Mouse (Mus musculus) ES-E14 (cell line): ENCODE results near the gene Krt23. TPM values are rescaled to one million over a fixed set of nuclear protein-coding genes. Genes with fewer than 3 reads are reported as not detected.

Source experiments
- DNase-seq: peaks from one replicate; pipeline ENCODE4 v3.0.0-alpha.2; 2013; ENCODE audit warnings: low read depth, low spot score
- H3K27ac ChIP-seq: 2 replicates; pipeline ENCODE4 v1.5.1; 2012; ENCODE audit warnings: low read depth, mild to moderate bottlenecking, low read length, moderate library complexity, mixed read lengths; ENCODE audit not compliant: poor library complexity, insufficient read depth, severe bottlenecking
- H3K36me3 ChIP-seq: 2 replicates; pipeline ENCODE4 v1.6.1; 2012; ENCODE audit warnings: mild to moderate bottlenecking, low read length, moderate library complexity, mixed read lengths; ENCODE audit not compliant: control insufficient read depth, poor library complexity, insufficient read depth, severe bottlenecking
- H3K4me1 ChIP-seq, 2 experiments: fragments of 150-350 bp in 1 of 2; sonication (generic) in 1 of 2; 2 replicates each; pipeline ENCODE4 v1.6.1; 2012; ENCODE audit warnings: low read length in 2 of 2, mild to moderate bottlenecking in 1 of 2, mixed read lengths in 1 of 2; ENCODE audit not compliant: control insufficient read depth in 2 of 2, insufficient read depth in 2 of 2, poor library complexity in 1 of 2
- H3K4me3 ChIP-seq, 2 experiments: fragments of 150-350 bp in 1 of 2; sonication (generic) in 1 of 2; 2 replicates each; pipeline ENCODE4 v1.5.1; 2012; ENCODE audit warnings: low read length in 2 of 2, low read depth in 1 of 2, mild to moderate bottlenecking in 1 of 2, mixed read lengths in 1 of 2; ENCODE audit not compliant: insufficient read depth in 1 of 2, poor library complexity in 1 of 2, severe bottlenecking in 1 of 2
- H3K9ac ChIP-seq: 2 replicates; pipeline ENCODE4 v1.6.1; 2012; ENCODE audit warnings: low read depth, mild to moderate bottlenecking, low read length, mixed read lengths; ENCODE audit not compliant: poor library complexity, insufficient read depth, severe bottlenecking
- H3K9me3 ChIP-seq: fragments of 150-350 bp; sonication (generic); 2 replicates; pipeline ENCODE4 v1.6.1; 2012; ENCODE audit warnings: low read depth, mild to moderate bottlenecking, low read length; ENCODE audit not compliant: control insufficient read depth, insufficient read depth
- CHD2 ChIP-seq: IDR thresholded peaks from 2 replicates; pipeline ENCODE4 v1.6.1; 2014; ENCODE audit warnings: mild to moderate bottlenecking, low read depth, low read length, inconsistent platforms
- HCFC1 ChIP-seq: IDR thresholded peaks from 2 replicates; pipeline ENCODE4 v1.6.1; 2012; ENCODE audit warnings: low read length, inconsistent platforms, borderline replicate concordance; ENCODE audit not compliant: insufficient read depth
- MAFK ChIP-seq: IDR thresholded peaks from 2 replicates; pipeline ENCODE4 v1.6.1; 2014; ENCODE audit warnings: mild to moderate bottlenecking, low read depth, low read length, inconsistent platforms; ENCODE audit not compliant: insufficient read depth
- ZC3H11A ChIP-seq: IDR thresholded peaks from 2 replicates; pipeline ENCODE4 v1.6.1; 2012; ENCODE audit warnings: low read depth, mild to moderate bottlenecking, inconsistent platforms, low read length, borderline replicate concordance
- ZNF384 ChIP-seq: IDR thresholded peaks from 2 replicates; pipeline ENCODE4 v1.6.1; 2012; ENCODE audit warnings: low read depth, low read length, inconsistent platforms
- in situ Hi-C, 2 experiments: fragments of 600-800 bp; cut with MboI; formaldehyde crosslinking; loops; one replicate each; pipeline ENCODE4 v1.15.1; 2025; ENCODE audit warnings: low sequenced_read_pairs in 2 of 2, inconsistent platforms in 1 of 2; ENCODE audit not compliant: unreplicated experiment in 2 of 2
- total RNA-seq: library from RNA; depleted of rRNA; stranded (reverse); fragments of 300-350 nt; gene quantifications from 2 replicates; pipeline ENCODE4 v1.2.3, GENCODE M21; 2012

Gene Krt23
- total RNA-seq, 1 experiment, result 0.18 TPM

- DNase-seq, result no peak
- in situ Hi-C loops, result no loop called here
- H3K36me3 ChIP-seq, result no peaks in the 10 kb centered on the region
- no peak for TF ChIP-seq ZNF384
- TF ChIP-seq MAFK, result no peak
- no peak for TF ChIP-seq CHD2
- TF ChIP-seq ZC3H11A, result no peak
- TF ChIP-seq HCFC1, result no peak
- no peak overlapping the region for H3K27ac ChIP-seq
- no peaks in the 10 kb centered on the region for H3K4me1 ChIP-seq
- H3K4me3 ChIP-seq, result no peak overlapping the region
- H3K9ac ChIP-seq, result no peak overlapping the region
- no peaks in the 10 kb centered on the region for H3K9me3 ChIP-seq
These were observed 21.0 kb downstream of the Krt23 start for GRCm38 (mm10) chr11:99471946-99472345.

GRCm38 (mm10) chr11:99469228-99469627, 23.7 kb downstream of the Krt23 start:
- in situ Hi-C loops, result loop anchor here (5.0 to 10.0 kb wide), 2 partner anchors 826 to 828 kb away; no protein-coding TSS in a partner anchor
- Histone ChIP-seq H3K36me3 (no peaks in the 10 kb centered on the region), H3K9ac (no peak overlapping the region), H3K9me3 (no peaks in the 10 kb centered on the region), H3K27ac (no peak overlapping the region), H3K4me3 (no peak overlapping the region), H3K4me1 (no peaks in the 10 kb centered on the region)
- no peak for DNase-seq
- TF ChIP-seq CHD2, result no peak
- no peak for TF ChIP-seq MAFK
- no peak for TF ChIP-seq ZC3H11A
- TF ChIP-seq HCFC1, result no peak
- TF ChIP-seq ZNF384, result no peak

DNA sequence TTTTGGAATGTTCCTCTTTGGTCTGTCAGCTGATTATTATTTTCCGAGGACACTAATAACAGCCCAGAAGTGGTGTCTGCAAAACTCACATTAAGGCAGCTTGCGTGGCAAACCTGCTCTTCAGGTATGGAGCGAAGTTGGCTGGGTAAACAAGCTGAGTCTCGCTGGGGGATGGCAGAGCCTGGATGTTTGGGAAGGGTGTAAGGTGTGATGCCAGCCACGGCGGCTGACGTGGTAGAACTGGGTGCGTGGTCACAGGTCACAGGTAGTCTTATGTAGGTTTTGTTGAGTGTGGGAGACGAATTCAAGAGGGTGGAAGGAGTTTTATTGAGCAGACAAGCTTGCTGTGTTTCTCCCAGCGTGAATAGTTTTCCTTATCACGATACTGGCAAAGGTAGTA, 24.4 kb downstream of the Krt23 start:
- no peak for DNase-seq
- H3K27ac ChIP-seq, result no peak overlapping the region

DNA sequence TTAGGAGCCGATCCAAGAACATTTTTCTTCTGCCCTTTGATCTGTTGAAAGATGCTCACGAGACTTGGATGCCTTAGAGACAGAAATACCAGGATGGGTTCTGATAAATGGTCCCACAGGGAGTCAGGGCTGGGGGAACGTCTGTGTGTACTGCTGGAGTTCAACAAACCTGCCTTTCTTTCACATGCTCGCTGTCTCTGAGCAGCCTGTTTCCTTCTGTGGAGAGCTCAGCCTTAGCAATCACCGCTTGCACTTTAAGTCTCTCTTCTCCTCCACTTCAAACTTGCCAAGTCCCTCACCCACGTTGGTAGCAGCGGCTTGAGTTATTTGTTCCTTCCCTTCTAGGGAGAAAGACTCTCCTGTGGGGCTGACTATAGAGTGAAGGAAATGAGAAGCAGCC, 26.6 kb downstream of the Krt23 start:
- TF ChIP-seq HCFC1 (no peak), MAFK (no peak), ZC3H11A (no peak)
- Histone ChIP-seq H3K27ac (no peak overlapping the region), H3K36me3 (no peaks in the 10 kb centered on the region), H3K4me3 (no peak overlapping the region), H3K9me3 (no peaks in the 10 kb centered on the region), H3K4me1 (no peaks in the 10 kb centered on the region), H3K9ac (no peak overlapping the region)
- DNase-seq, result no peak
- in situ Hi-C loops, result loop anchor here (5.0 to 10.0 kb wide), 2 partner anchors 828 to 831 kb away; no protein-coding TSS in a partner anchor

More for the DNA sequence above, 24.4 kb downstream of the Krt23 start:
- Histone ChIP-seq H3K4me3 (no peak overlapping the region), H3K9me3 (no peaks in the 10 kb centered on the region), H3K4me1 (no peaks in the 10 kb centered on the region), H3K9ac (no peak overlapping the region), H3K36me3 (no peaks in the 10 kb centered on the region)
- in situ Hi-C loops, result loop anchor here (5.0 to 10.0 kb wide), 2 partner anchors 826 to 829 kb away; no protein-coding TSS in a partner anchor
- TF ChIP-seq ZC3H11A, result no peak
- TF ChIP-seq HCFC1, result no peak
- no peak for TF ChIP-seq CHD2
- TF ChIP-seq ZNF384, result no peak
- no peak for TF ChIP-seq MAFK

DNA sequence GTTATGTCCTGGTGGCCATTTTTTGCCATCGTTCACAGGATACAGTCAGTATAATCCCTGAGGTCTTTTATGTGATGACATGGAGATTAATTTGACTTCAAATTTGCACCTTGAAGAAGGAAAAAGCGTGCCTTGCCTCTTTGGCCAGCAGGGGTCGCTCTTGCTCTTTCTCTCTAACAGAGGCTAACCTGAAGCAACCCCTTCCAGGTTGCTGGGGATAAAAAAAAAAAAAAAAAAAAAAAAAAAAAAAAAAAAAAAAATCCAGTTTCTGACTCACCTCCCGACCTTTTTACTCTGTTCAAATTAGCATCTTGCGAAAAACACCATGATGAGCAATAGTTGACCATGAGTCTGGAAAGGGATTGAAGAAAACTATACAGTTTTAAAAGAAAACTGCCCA, 28.1 kb downstream of the Krt23 start:
- Histone ChIP-seq H3K4me1 (no peaks in the 10 kb centered on the region), H3K9ac (no peak overlapping the region), H3K27ac (no peak overlapping the region), H3K9me3 (no peaks in the 10 kb centered on the region), H3K36me3 (no peaks in the 10 kb centered on the region), H3K4me3 (no peak overlapping the region)
- peak; percentile 69 for DNase-seq
- in situ Hi-C loops, result loop anchor here (5.0 to 10.0 kb wide), 3 partner anchors 83 to 832 kb away; no protein-coding TSS in a partner anchor
- no peak for TF ChIP-seq HCFC1
- no peak for TF ChIP-seq CHD2
- no peak for TF ChIP-seq MAFK
- TF ChIP-seq ZC3H11A, result peak; percentile 89
- TF ChIP-seq ZNF384, result peak; percentile 98
